22 mouse cellular contexts compared by ENCODE assay signal in genomic region chr11:100437901-100438300, GRCm38 (mm10).
"Had no signal": no experiment of that assay in that cellular context is flagged by ENCODE, and none has a peak within 500 bp of the region (broad histone marks: within the 10 kb centered on the region; RNA-seq: fewer than 3 reads in every experiment).

No protein-coding gene starts in this region.

- DNase-seq: gastrocnemius, postnatal 14 days; gastrocnemius, postnatal 36 days; heart, adult 11 months; heart, adult 2 months; heart, postnatal 14 days; heart, postnatal 36 days; kidney, adult 11 months; kidney, postnatal 10 days; layer of hippocampus, adult 9-11 months; layer of hippocampus, postnatal 36 days; left cerebral cortex, postnatal 4 days; liver, embryonic 13.5 days had no signal

- H3K9me3 ChIP-seq: heart, embryonic 13.5 days; heart, embryonic 15.5 days; hindbrain, embryonic 13.5 days; hindbrain, embryonic 15.5 days; limb, embryonic 13.5 days; limb, embryonic 15.5 days; liver, embryonic 13.5 days; liver, embryonic 15.5 days had no signal

- H3K9ac ChIP-seq: heart, embryonic 13.5 days; heart, embryonic 15.5 days; hindbrain, embryonic 13.5 days; hindbrain, embryonic 15.5 days; limb, embryonic 13.5 days; limb, embryonic 15.5 days; liver, embryonic 13.5 days; liver, embryonic 15.5 days had no signal

- H3K27ac ChIP-seq: heart, adult 2 months; heart, embryonic 13.5 days; heart, embryonic 15.5 days; hindbrain, embryonic 13.5 days; hindbrain, embryonic 15.5 days; hindbrain, postnatal 0 days; limb, embryonic 13.5 days; limb, embryonic 15.5 days; liver, embryonic 13.5 days; liver, embryonic 15.5 days had no signal

- H3K27me3 ChIP-seq: heart, embryonic 13.5 days; heart, embryonic 15.5 days; hindbrain, embryonic 13.5 days; hindbrain, embryonic 15.5 days; limb, embryonic 13.5 days; limb, embryonic 15.5 days; liver, embryonic 13.5 days; liver, embryonic 15.5 days had no signal

- H3K4me3 ChIP-seq: heart, adult 2 months; heart, embryonic 13.5 days; heart, embryonic 15.5 days; hindbrain, embryonic 13.5 days; hindbrain, embryonic 15.5 days; limb, embryonic 13.5 days; limb, embryonic 15.5 days; liver, embryonic 13.5 days; liver, embryonic 15.5 days had no signal

- H3K4me2 ChIP-seq: heart, embryonic 11.5 days; heart, embryonic 13.5 days; heart, embryonic 15.5 days; hindbrain, embryonic 13.5 days; hindbrain, embryonic 15.5 days; limb, embryonic 13.5 days; limb, embryonic 15.5 days; liver, embryonic 13.5 days; liver, embryonic 15.5 days had no signal

- ATAC-seq: hindbrain, postnatal 0 days; intestine, embryonic 16.5 days had no signal
